Mouse (Mus musculus) thymus, postnatal 14 days (tissue): ENCODE measurements around the gene Slc22a26.
"Not testable (repeated sequence)": the region's sequence is repeated elsewhere in the genome, so short reads cannot be mapped to it uniquely, and the experiment has no call there.

Experiments used
- DNase-seq: peaks from one replicate; pipeline ENCODE4 v3.0.0; 2021

The Slc22a26 gene

DNA sequence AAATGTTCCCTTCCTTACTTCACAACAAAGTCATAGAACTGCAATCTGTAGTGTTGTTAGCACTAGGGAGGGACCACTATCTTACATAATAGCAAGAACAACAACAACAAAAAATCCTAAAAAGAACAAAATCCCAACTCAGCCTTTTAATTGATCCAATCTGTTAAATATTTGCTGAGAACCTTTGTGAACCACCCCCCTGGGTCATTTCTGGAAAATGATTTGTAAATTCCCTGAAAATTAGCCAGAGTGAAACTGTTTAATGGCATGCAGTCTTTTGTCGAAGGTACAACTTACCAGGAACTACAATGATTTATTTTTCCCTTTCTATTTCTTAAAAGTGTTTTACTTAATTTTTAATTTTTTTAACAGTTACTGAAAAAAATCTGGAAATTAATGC, at the start of gene Slc22a26:
TSS of gene Slc22a26 (minus strand) at position 97 of the 400 bp plus-strand sequence.
- DNase-seq: no peak

DNA sequence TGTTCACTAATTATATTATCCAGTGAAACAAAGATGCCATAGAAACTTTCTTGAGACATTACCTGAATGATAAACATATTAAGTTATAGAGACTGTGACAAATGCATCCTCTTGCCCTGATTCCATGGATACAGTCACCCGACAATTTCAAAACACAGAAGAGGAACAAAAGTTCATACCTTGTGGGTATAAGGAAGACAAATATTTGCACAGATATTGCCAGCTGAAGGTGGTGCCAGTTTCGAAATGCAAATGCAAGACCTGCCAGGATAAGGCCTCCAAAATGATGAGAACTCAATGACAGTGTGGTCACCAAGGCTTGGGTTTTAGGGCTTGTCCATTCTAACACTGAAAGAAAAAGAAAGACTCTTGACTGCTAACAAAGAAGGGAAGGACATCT, 27.4 kb upstream of the Slc22a26 start:
- DNase-seq: no peak

DNA sequence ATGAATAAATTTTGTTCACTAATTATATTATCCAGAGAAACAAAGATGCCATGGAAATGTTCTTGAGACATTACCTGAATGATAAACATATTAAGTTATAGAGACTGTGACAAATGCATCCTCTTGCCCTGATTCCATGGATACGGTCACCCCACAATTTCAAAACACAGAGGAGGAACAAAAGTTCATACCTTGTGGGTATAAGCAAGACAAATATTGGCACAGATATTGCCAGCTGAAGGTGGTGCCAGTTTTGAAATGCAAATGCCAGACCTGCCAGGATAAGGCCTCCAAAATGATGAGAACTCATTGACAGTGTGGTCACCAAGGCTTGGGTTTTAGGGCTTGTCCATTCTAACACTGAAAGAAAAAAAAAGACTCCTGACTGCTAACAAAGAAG, 11.9 kb downstream of the Slc22a26 start:
- no peak for DNase-seq

DNA sequence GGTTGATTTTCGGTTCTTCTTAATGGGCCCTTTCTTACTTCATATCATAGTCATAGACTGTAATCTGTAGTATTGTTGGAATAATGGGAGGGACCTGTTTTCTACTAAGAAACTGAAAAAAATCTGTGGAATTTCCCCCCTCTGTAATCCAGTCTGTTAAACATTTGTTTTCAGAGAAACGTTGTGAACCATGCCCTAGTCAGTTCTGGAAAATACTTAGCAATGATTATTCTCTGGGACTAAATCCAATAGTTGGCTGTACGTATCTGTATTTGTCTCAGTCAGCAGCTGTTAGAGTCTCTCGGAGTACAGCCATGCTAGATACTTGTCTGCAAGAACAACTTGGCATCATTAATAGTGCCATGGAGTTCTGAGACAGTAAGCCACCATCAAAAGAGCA, 27.2 kb downstream of the Slc22a26 start:
- no peak for DNase-seq

DNA sequence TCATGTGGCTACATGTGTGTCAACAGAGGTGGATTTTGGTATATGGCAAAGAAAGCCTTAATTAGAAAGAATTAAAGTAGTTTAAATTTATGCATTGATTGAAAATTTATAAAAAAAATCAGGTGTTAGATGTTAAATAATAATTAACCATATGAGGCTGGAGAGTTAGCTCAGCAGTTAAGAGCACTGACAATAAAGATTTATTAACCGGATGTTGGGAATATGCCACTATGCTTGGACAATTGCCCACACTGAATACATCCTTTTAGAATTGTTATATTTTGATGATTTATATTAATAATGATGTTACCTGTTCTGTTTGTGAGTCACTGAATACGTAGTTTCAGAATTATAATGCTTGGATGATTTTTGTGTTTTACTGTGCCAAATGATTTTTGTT, 36.3 kb downstream of the Slc22a26 start:
- no peak for DNase-seq

DNA sequence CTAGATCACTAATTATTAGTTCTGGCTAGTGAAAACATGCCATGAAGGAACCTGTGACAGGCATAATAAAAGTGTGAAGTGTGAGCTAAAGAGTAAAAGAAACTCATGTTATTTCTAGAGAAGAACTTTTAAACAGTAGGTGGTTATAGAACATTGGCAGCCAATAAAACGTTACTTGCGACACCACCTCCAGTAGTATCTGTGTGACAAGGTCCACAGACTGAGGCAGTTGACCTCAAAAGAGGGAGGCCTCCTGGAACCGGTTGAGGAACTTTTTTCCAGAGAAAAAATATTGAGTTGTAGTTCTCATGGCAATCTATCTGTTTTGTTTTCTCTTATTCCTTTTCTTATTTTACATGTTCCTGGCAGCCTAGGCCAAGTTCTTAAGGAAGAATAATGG, 36.9 kb downstream of the Slc22a26 start:
- DNase-seq: no peak

DNA sequence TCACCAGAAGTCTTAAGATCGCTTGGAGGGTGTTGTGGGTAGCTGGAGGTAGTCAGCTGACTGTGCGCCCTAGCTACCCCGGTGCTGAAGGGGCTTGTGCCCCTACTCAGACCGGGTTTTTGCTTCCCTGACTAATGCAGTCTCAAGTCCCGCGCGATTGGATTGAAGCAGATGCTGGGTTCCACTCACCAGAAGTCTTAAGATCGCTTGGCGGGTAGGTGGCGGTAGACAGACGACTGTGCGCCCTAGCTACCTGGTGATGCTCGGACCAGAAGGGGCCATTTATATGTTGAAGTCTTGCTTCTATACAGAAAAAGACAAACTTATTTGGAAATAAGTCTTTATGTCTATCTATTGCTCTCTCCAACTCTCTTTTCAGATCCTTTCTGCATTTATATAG, 49.1 kb downstream of the Slc22a26 start:
- not testable (repeated sequence) for DNase-seq
